Mouse (Mus musculus) cerebellum, adult (tissue): ENCODE data around the gene Fam19a5.
A peak's percentile ranks its signal among the peaks of the same experiment; 100 is the strongest.

Source experiments
- ATAC-seq: cut with Nextera tagmentation; 2 replicates; pipeline ENCODE4 v1.9.2; 2017; ENCODE audit warnings: mild to moderate bottlenecking, moderate library complexity, mixed read lengths; ENCODE audit not compliant: insufficient number of reproducible peaks, low FRiP score, low TSS enrichment

Gene Fam19a5

GRCm38 (mm10) chr15:87717056-87717455 is 173.0 kb downstream of the Fam19a5 start:
- no peak for ATAC-seq

- ATAC-seq: no peak
Observed at GRCm38 (mm10) chr15:87723455-87723986, 179.4 kb downstream of the Fam19a5 start.

GRCm38 (mm10) chr15:87726657-87727236 is 182.6 kb downstream of the Fam19a5 start:
- no peak for ATAC-seq

GRCm38 (mm10) chr15:87736345-87736744 is 192.2 kb downstream of the Fam19a5 start:
- ATAC-seq: no peak

- no peak for ATAC-seq
Observed at GRCm38 (mm10) chr15:87755482-87755881, 211.4 kb downstream of the Fam19a5 start.

- no peak for ATAC-seq
Observed at GRCm38 (mm10) chr15:87765876-87766275, 221.8 kb downstream of the Fam19a5 start.

GRCm38 (mm10) chr15:87773955-87774354 is 229.9 kb downstream of the Fam19a5 start:
- no peak for ATAC-seq

- ATAC-seq: no peak
Observed at GRCm38 (mm10) chr15:87783331-87783730, 239.2 kb downstream of the Fam19a5 start.

GRCm38 (mm10) chr15:87789671-87790070 is 245.6 kb downstream of the Fam19a5 start:
- ATAC-seq: 0 out of 2 replicates have a peak, but pooled peaks have one; percentile 10

- ATAC-seq: no peak
Observed at GRCm38 (mm10) chr15:87793661-87794060, 249.6 kb downstream of the Fam19a5 start.

- no peak for ATAC-seq
Observed at GRCm38 (mm10) chr15:87796571-87796970, 252.5 kb downstream of the Fam19a5 start.
